Mouse (Mus musculus): ENCODE data around the gene Krtap19-3. TPM values are rescaled to one million over a fixed set of nuclear protein-coding genes. Genes with fewer than 3 reads are reported as not detected.

The Krtap19-3 gene
- not detected for total RNA-seq (2022)

- DNase-seq (ENCODE audit: low spot score in 2 of 2), result no peak
Observed at GRCm38 (mm10) chr16:88877938-88878337, at the start of gene Krtap19-3. Gene Krtap19-3 (minus strand): TSS chr16:88878038.

- no peak for DNase-seq (ENCODE audit: low spot score in 2 of 2)
Observed at GRCm38 (mm10) chr16:88896357-88896756, 18.5 kb upstream of the Krtap19-3 start, which contains the start of gene Krtap19-5. Gene Krtap19-5 (minus strand): TSS chr16:88896457.

GRCm38 (mm10) chr16:88886870-88887269 lies 9.0 kb upstream of the Krtap19-3 start:
- DNase-seq (ENCODE audit: low spot score in 2 of 2), result no peak

GRCm38 (mm10) chr16:88884989-88885388 lies 7.2 kb upstream of the Krtap19-3 start, which contains the start of gene Krtap19-4:
Gene Krtap19-4 (minus strand): TSS chr16:88885089.
- no peak for DNase-seq (ENCODE audit: low spot score in 2 of 2)

GRCm38 (mm10) chr16:88874169-88874568 lies 3.7 kb downstream of the Krtap19-3 start, which contains the start of gene Krtap19-2:
Gene Krtap19-2 (minus strand): TSS chr16:88874269.
- no peak for DNase-seq (ENCODE audit: low spot score in 2 of 2)

GRCm38 (mm10) chr16:88869311-88869710 lies 8.5 kb downstream of the Krtap19-3 start, which contains the start of gene Krtap19-1:
Gene Krtap19-1 (minus strand): TSS chr16:88869411.
- DNase-seq (ENCODE audit: low spot score in 2 of 2), result no peak

GRCm38 (mm10) chr16:88864887-88865407 lies 12.9 kb downstream of the Krtap19-3 start:
- no peak for DNase-seq (ENCODE audit: low spot score in 2 of 2)

GRCm38 (mm10) chr16:88851450-88851849 lies 26.4 kb downstream of the Krtap19-3 start:
- no peak for DNase-seq (ENCODE audit: low spot score in 2 of 2)

GRCm38 (mm10) chr16:88848558-88848957 lies 29.3 kb downstream of the Krtap19-3 start:
- DNase-seq (ENCODE audit: low spot score in 2 of 2), result no peak

GRCm38 (mm10) chr16:88847363-88847762 lies 30.5 kb downstream of the Krtap19-3 start:
- DNase-seq (ENCODE audit: low spot score in 2 of 2), result no peak

Other genes starting within 250 kb of the Krtap19-3 start
- gene Krtap26-1, start 230.2 kb downstream of the Krtap19-3 start, total RNA-seq (2022), result not detected
- not detected for gene Krtap27-1, start 206.4 kb downstream of the Krtap19-3 start, total RNA-seq (2022)
- not detected for gene 2310061N02Rik, start 170.1 kb downstream of the Krtap19-3 start, total RNA-seq (2022)
- gene Krtap13-1, start 149.2 kb downstream of the Krtap19-3 start, total RNA-seq (2022), result not detected
- gene Krtap13, start 126.4 kb downstream of the Krtap19-3 start, total RNA-seq (2022), result not detected
- not detected for gene 2310034C09Rik, start 119.2 kb downstream of the Krtap19-3 start, total RNA-seq (2022)
- gene 2310057N15Rik, start 103.8 kb downstream of the Krtap19-3 start, total RNA-seq (2022), result not detected
- not detected for gene Gm5965, start 100.1 kb downstream of the Krtap19-3 start, total RNA-seq (2022)
- gene Gm20741, start 65.8 kb downstream of the Krtap19-3 start, total RNA-seq (2022), result not detected
- gene Krtap15, start 57.8 kb downstream of the Krtap19-3 start, total RNA-seq (2022), result not detected
- not detected for gene Krtap14, start 51.9 kb downstream of the Krtap19-3 start, total RNA-seq (2022)
- gene Krtap19-1, start 8.6 kb downstream of the Krtap19-3 start, total RNA-seq (2022), result not detected
- gene Krtap19-2, start 3.8 kb downstream of the Krtap19-3 start, total RNA-seq (2022), result not detected
- gene Krtap19-4, start 7.1 kb upstream of the Krtap19-3 start, total RNA-seq (2022), result not detected
- gene Krtap19-5, start 18.4 kb upstream of the Krtap19-3 start, total RNA-seq (2022), result not detected
- not detected for gene Krtap19-9b, start 54.2 kb upstream of the Krtap19-3 start, total RNA-seq (2022)
- not detected for gene Krtap16-3, start 84.8 kb upstream of the Krtap19-3 start, total RNA-seq (2022)
- gene Krtap22-2, start 132.7 kb upstream of the Krtap19-3 start, total RNA-seq (2022), result not detected
- not detected for gene Gm10229, start 137.2 kb upstream of the Krtap19-3 start, total RNA-seq (2022)
- not detected for gene Krtap6-1, start 153.7 kb upstream of the Krtap19-3 start, total RNA-seq (2022)
- not detected for gene Gm10228, start 163.4 kb upstream of the Krtap19-3 start, total RNA-seq (2022)
- not detected for gene Krtap6-5, start 169.8 kb upstream of the Krtap19-3 start, total RNA-seq (2022)
- not detected for gene 1110025L11Rik, start 186.0 kb upstream of the Krtap19-3 start, total RNA-seq (2022)
- not detected for gene Krtap6-3, start 206.0 kb upstream of the Krtap19-3 start, total RNA-seq (2022)